Mouse (Mus musculus) MEL (cell line): ENCODE measurements around the gene Ccdc117. TPM values are rescaled to one million over a fixed set of nuclear protein-coding genes. Genes with fewer than 3 reads are reported as not detected.
A peak's percentile ranks its signal among the peaks of the same experiment; 100 is the strongest.

ENCODE experiments used
- DNase-seq: peaks from one replicate; pipeline ENCODE4 v3.0.0; 2011; ENCODE audit warnings: low read depth, low spot score
- H3K27ac ChIP-seq: 2 replicates; pipeline ENCODE4 v1.5.1; 2012; ENCODE audit warnings: low read depth, mild to moderate bottlenecking, control low read depth, low read length, moderate library complexity; ENCODE audit not compliant: control insufficient read depth
- H3K27me3 ChIP-seq, 2 experiments: fragments of 150-350 bp in 1 of 2; sonication (generic) in 1 of 2; 2 replicates each; pipeline ENCODE4 v1.6.1; 2012; ENCODE audit warnings: low read length in 2 of 2, mild to moderate bottlenecking in 2 of 2, improper control_type of control experiment in 1 of 2, moderate library complexity in 1 of 2; ENCODE audit not compliant: insufficient read depth in 2 of 2, control insufficient read depth in 1 of 2
- H3K36me3 ChIP-seq, 2 experiments: 2 replicates each; pipeline ENCODE4 v1.6.1; 2012 to 2014; ENCODE audit warnings: low read length in 2 of 2, improper control_type of control experiment in 1 of 2, inconsistent platforms in 1 of 2, mild to moderate bottlenecking in 1 of 2; ENCODE audit not compliant: insufficient read depth in 2 of 2, control insufficient read depth in 1 of 2
- H3K4me1 ChIP-seq, 2 experiments: fragments of 150-350 bp in 1 of 2; sonication (generic) in 1 of 2; 2 replicates each; pipeline ENCODE4 v1.6.1; 2012; ENCODE audit warnings: low read length in 2 of 2, improper control_type of control experiment in 1 of 2, mild to moderate bottlenecking in 1 of 2; ENCODE audit not compliant: insufficient read depth in 2 of 2, control insufficient read depth in 1 of 2
- H3K4me3 ChIP-seq, 2 experiments: fragments of 150-350 bp in 1 of 2; sonication (generic) in 1 of 2; 2 replicates each; pipeline ENCODE4 v1.5.1; 2012; ENCODE audit warnings: low read depth in 2 of 2, low read length in 2 of 2, mild to moderate bottlenecking in 2 of 2, moderate library complexity in 2 of 2, control low read depth in 1 of 2, improper control_type of control experiment in 1 of 2; ENCODE audit not compliant: control insufficient read depth in 1 of 2, insufficient read depth in 1 of 2
- H3K79me2 ChIP-seq: 2 replicates; pipeline ENCODE4 v1.6.1; 2012; ENCODE audit warnings: mild to moderate bottlenecking, low read length, moderate library complexity; ENCODE audit not compliant: control insufficient read depth, poor library complexity, insufficient read depth
- H3K9ac ChIP-seq: 2 replicates; pipeline ENCODE4 v1.6.1; 2012; ENCODE audit warnings: low read depth, mild to moderate bottlenecking, control low read depth, low read length, moderate library complexity; ENCODE audit not compliant: control insufficient read depth, poor library complexity, severe bottlenecking
- H3K9me3 ChIP-seq: fragments of 150-350 bp; sonication (generic); replicated peaks from 2 replicates; pipeline ENCODE4 v1.6.1; 2012; ENCODE audit warnings: mild to moderate bottlenecking, low read length, improper control_type of control experiment, moderate library complexity; ENCODE audit not compliant: insufficient read depth
- BHLHE40 ChIP-seq: IDR thresholded peaks from 2 replicates; pipeline ENCODE4 v1.6.1; 2012; ENCODE audit warnings: low read depth, mild to moderate bottlenecking, inconsistent platforms, low read length, improper control_type of control experiment, borderline replicate concordance
- CTCF ChIP-seq, 3 experiments: IDR thresholded peaks in 2 of 3; conservative IDR thresholded peaks in 1 of 3; 2 replicates each; pipeline ENCODE4 v1.5.1; 2011 to 2012; ENCODE audit warnings: low read length in 3 of 3, low read depth in 2 of 3, mild to moderate bottlenecking in 2 of 3, improper control_type of control experiment in 1 of 3, inconsistent platforms in 1 of 3, mixed read lengths in 1 of 3, moderate library complexity in 1 of 3; ENCODE audit not compliant: control insufficient read depth in 1 of 3, insufficient read depth in 1 of 3, poor library complexity in 1 of 3, severe bottlenecking in 1 of 3
- ELF1 ChIP-seq: IDR thresholded peaks from 2 replicates; pipeline ENCODE4 v1.6.1; 2014; ENCODE audit warnings: low read depth, mild to moderate bottlenecking, inconsistent platforms, low read length, improper control_type of control experiment, moderate library complexity
- ETS1 ChIP-seq: IDR thresholded peaks from 2 replicates; pipeline ENCODE4 v1.6.1; 2012; ENCODE audit warnings: low read depth, mild to moderate bottlenecking, inconsistent platforms, low read length, improper control_type of control experiment, moderate library complexity
- GATA1 ChIP-seq: IDR thresholded peaks from 2 replicates; pipeline ENCODE4 v1.6.1; 2011; ENCODE audit warnings: low read depth, low read length, improper control_type of control experiment
- HCFC1 ChIP-seq: IDR thresholded peaks from 2 replicates; pipeline ENCODE4 v1.6.1; 2012; ENCODE audit warnings: low read depth, mild to moderate bottlenecking, inconsistent platforms, low read length, improper control_type of control experiment, moderate library complexity
- MAX ChIP-seq: IDR thresholded peaks from 2 replicates; pipeline ENCODE4 v1.6.1; 2011; ENCODE audit warnings: low read length, improper control_type of control experiment
- MAZ ChIP-seq: IDR thresholded peaks from 2 replicates; pipeline ENCODE4 v1.6.1; 2012; ENCODE audit warnings: low read depth, mild to moderate bottlenecking, inconsistent platforms, low read length, improper control_type of control experiment
- POLR2A ChIP-seq, 2 experiments: IDR thresholded peaks; 2 replicates each; pipeline ENCODE4 v1.6.1; 2011 to 2012; ENCODE audit warnings: low read length in 2 of 2, mild to moderate bottlenecking in 2 of 2, control low read depth in 1 of 2, improper control_type of control experiment in 1 of 2, low read depth in 1 of 2, moderate library complexity in 1 of 2; ENCODE audit not compliant: control insufficient read depth in 1 of 2, insufficient read depth in 1 of 2, poor library complexity in 1 of 2
- RAD21 ChIP-seq: IDR thresholded peaks from 2 replicates; pipeline ENCODE4 v1.6.1; 2011; ENCODE audit warnings: mild to moderate bottlenecking, low read depth, low read length, improper control_type of control experiment
- SIN3A ChIP-seq: IDR thresholded peaks from 2 replicates; pipeline ENCODE4 v1.6.1; 2012; ENCODE audit warnings: low read length, improper control_type of control experiment, inconsistent platforms
- SMC3 ChIP-seq: IDR thresholded peaks from 2 replicates; pipeline ENCODE4 v1.6.1; 2011; ENCODE audit warnings: low read depth, low read length, improper control_type of control experiment
- TAL1 ChIP-seq: IDR thresholded peaks from 2 replicates; pipeline ENCODE4 v1.6.1; 2012; ENCODE audit warnings: mild to moderate bottlenecking, inconsistent platforms, low read length, moderate library complexity, mixed read lengths
- TBP ChIP-seq: IDR thresholded peaks from 2 replicates; pipeline ENCODE4 v1.8.0; 2011; ENCODE audit warnings: low read depth, low read length, improper control_type of control experiment
- TCF12 ChIP-seq: IDR thresholded peaks from 2 replicates; pipeline ENCODE4 v1.6.1; 2014; ENCODE audit warnings: low read depth, mild to moderate bottlenecking, inconsistent platforms, low read length, improper control_type of control experiment, moderate library complexity
- polyA plus RNA-seq, 2 experiments: library from polyadenylated mRNA; stranded (reverse) in 1 of 2; unstranded in 1 of 2; fragments of >175 nt in 1 of 2; fragments of >200 nt in 1 of 2; gene quantifications; 2 replicates each; pipeline versions ENCODE4 v1.2.1 to v1.2.4; 2012; ENCODE audit warnings: low replicate concordance in 2 of 2, low read depth in 1 of 2; ENCODE audit not compliant: insufficient read length in 2 of 2, insufficient read depth in 1 of 2, missing spikeins in 1 of 2
- total RNA-seq: library from RNA; depleted of rRNA; stranded (reverse); fragments of 300-350 nt; gene quantifications from 2 replicates; pipeline ENCODE4 v1.2.3, GENCODE M21; 2012

The Ccdc117 gene
- total and polyA plus RNA-seq, 3 experiments: 19.4 to 35.4 TPM; not detected in 1

GRCm38 (mm10) chr11:5510099-5510391, 31.9 kb downstream of the Ccdc117 start:
- TF ChIP-seq ETS1: no peak
- DNase-seq: no peak
- Histone ChIP-seq H3K27me3 (no peaks in the 10 kb centered on the region), H3K4me1 (peaks cover 3 to 29% of the 10 kb centered on the region in 2 experiments), H3K4me3 (no peak overlapping the region), H3K36me3 (peaks cover 0 to 12% of the 10 kb centered on the region in 2 experiments; a peak in 2 of 4 replicates), H3K79me2 (no peaks in the 10 kb centered on the region; the same call in 1 of the 2 replicates), H3K9me3 (no peaks in the 10 kb centered on the region), H3K27ac (no peak overlapping the region), H3K9ac (no peak overlapping the region)

GRCm38 (mm10) chr11:5509215-5510098, 32.5 kb downstream of the Ccdc117 start:
- TF ChIP-seq CTCF (IDR thresholded peaks at IDR 0.05 in 2 of 3, conservative IDR thresholded peaks at IDR 0.05 in 1 of 3; ENCODE audit: control insufficient read depth in 1 of 3, insufficient read depth in 1 of 3, low read depth in 2 of 3, low read length in 3 of 3, poor library complexity in 1 of 3, severe bottlenecking in 1 of 3): no peak
- peak; percentile 9; the same call in 1 of the 2 replicates for TF ChIP-seq TAL1
- TF ChIP-seq ETS1: 0 out of 2 replicates have a peak, but pooled peaks have one; percentile 7
- TF ChIP-seq GATA1: peak; percentile 67
- TF ChIP-seq, all 39 proteins: peak for 3
- DNase-seq: peak; percentile 47
- peaks cover 0 to 12% of the 10 kb centered on the region in 2 experiments; a peak in 2 of 4 replicates for H3K36me3 ChIP-seq
- H3K9me3 ChIP-seq: no peaks in the 10 kb centered on the region
- H3K9ac ChIP-seq: no peak overlapping the region
- no peaks in the 10 kb centered on the region; the same call in 1 of the 2 replicates for H3K79me2 ChIP-seq
- H3K4me1 ChIP-seq: peaks cover 3 to 29% of the 10 kb centered on the region in 2 experiments
- H3K4me3 ChIP-seq: no peak overlapping the region
- H3K27me3 ChIP-seq: no peaks in the 10 kb centered on the region
- H3K27ac ChIP-seq: no peak overlapping the region

- peaks cover 3 to 22% of the 10 kb centered on the region in 2 experiments for H3K4me1 ChIP-seq
- peak overlapping the region; percentile 61 for H3K27ac ChIP-seq
- H3K79me2 ChIP-seq: no peaks in the 10 kb centered on the region; the same call in 1 of the 2 replicates
- peak overlapping the region; percentile 68 to 74 for H3K4me3 ChIP-seq
- H3K36me3 ChIP-seq: peaks cover 0 to 12% of the 10 kb centered on the region in 2 experiments; a peak in 2 of 4 replicates
- peak; percentile 79 for DNase-seq
- no peaks in the 10 kb centered on the region for H3K27me3 ChIP-seq
- TF ChIP-seq ELF1 (peak; percentile 70), TCF12 (peak; percentile 26; the same call in 1 of the 2 replicates), RAD21 (no peak), HCFC1 (0 out of 2 replicates have a peak, but pooled peaks have one; percentile 38), TBP (peak; percentile 18; the same call in 1 of the 2 replicates), MAZ (0 out of 2 replicates have a peak, but pooled peaks have one; percentile 9), MAX (peak; percentile 47; the same call in 1 of the 2 replicates), SIN3A (peak; percentile 76), POLR2A (IDR thresholded peaks at IDR 0.05; ENCODE audit: control insufficient read depth in 1 of 2, insufficient read depth in 1 of 2, low read depth in 1 of 2, low read length in 2 of 2, poor library complexity in 1 of 2) (peak in 1 of 2 experiments; percentile 63; a peak in 2 of 4 replicates), BHLHE40 (no peak), SMC3 (no peak)
- peak overlapping the region; percentile 69 for H3K9ac ChIP-seq
- H3K9me3 ChIP-seq: no peaks in the 10 kb centered on the region
Observed at GRCm38 (mm10) chr11:5505856-5506575, 36.0 kb downstream of the Ccdc117 start.
